Mouse (Mus musculus): ENCODE results near the gene Ung.

Gene Ung

GRCm38 (mm10) chr5:114173458-114173857, 43.3 kb downstream of the Ung start:
- no peak for DNase-seq

DNA sequence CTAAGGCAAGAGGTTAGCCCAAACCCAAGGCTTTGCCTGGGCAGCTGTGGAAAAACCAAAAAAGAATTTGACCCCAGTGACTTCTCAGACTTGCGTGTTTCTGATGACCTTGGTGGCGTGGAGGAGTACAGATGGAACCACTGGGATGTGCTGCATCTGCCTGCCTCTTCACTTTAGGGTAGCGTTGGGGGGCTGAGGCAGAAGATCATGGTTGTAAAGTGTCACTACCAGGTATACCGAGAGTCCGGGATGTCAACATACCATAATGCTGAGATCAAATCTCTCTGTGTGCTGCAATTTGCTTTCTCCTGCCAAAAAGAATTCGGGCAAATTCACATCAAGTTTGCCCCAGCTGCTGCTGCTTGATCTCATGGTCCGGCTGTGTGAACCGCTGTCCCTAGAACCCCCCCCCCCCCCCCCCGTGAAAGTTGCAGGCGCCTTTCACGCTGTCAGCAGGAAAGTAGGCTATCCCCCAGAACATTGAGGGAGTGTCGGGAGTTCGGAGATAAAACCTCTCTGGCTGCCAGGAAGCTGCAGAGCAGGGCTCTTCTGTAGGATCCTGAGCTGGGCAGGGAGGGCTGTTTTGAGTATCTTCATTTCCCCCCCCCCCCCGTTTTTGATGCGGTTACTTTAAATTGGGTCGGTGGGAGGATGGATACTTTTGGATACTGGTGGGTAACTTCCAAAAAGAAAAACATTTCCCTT, 43.8 kb downstream of the Ung start:
- DNase-seq = no peak

DNA sequence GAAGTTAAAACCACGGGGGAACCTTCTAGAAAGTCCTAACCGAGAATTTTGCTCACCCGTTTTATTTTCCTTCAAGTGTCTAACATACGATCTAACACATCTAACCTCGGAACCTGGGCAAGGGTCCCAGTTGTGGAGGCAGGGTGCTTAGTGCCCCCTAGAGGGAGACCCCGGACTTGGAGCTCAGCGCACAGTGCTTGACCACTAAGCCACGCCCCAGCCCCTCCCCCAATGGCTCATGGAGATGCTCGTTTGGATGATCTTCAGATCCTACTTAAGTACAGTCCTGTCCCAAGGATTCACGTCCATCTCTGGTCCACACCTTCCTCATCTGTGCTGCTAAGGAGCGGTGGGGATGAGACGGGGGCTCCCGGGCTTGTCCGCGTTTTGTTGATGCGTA, 44.5 kb downstream of the Ung start:
- DNase-seq = peak in 1 of 2 experiments; percentile 22

DNA sequence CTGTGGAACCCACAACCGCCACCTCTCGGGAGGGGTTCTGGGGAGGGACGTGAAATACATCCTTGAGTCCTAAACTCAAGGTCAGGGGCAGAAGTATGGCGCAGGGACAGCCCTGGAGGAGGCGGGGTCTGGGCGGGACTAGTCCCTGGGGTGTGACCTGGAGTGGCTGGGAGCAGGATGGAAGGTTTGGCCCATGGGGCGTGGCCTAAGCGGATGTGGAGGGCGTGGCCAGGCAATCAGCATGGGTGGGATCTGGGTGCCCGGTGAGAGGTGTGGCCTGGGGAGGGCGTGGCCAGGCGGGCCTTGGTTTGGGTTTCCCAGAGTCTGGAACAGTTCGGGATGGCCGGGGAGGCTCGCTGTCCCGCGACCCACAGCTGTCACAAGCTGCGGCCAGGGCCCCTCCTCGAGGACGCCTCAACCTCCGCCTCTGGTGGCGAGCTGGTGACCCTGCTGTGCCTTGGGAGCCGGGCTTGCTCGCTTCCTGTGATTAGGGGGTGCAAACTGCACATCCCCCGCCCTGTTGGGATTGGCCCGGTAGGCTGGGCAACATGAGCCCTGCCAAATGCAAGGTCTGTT, 45.5 kb downstream of the Ung start:
- DNase-seq = peak; percentile 27 to 61

DNA sequence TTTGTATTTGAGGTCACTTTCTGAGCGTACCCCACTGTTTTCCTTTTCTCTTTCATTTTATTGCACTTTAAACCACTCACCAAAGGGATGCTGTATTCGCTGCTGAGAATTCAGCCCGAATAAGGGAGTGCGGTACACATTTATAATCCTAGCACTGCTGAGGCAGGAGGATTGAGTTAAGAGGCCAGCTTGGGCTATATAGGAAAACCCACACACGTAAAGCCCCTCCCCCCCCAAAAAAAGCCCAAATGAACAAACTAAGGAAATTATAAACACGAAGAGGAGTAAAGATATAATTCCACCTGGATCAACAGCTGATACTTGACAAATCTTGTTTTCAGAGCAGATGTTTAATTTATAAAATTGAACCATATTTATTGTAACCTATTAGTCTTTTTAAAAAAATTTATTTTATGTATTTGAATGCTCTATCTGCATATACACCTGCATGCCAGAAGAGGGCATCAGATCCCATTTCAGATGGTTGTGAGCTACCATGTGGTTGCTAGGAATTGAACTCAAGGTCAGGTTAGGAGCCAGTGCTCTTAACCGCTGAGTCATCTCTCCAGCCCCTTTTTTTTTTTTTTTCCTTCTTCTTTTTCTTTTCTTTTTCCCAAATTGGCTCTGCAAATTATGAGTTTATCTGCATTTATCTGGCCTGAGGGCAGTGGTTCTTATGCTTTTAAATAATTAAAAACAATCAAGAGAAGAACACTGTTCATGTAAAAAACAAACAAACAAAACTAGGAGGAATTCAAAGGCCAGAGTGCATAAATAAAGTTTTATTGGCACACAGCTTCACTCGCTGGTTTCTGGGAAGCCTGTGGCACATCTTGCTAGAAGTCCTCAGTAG, 46.6 kb downstream of the Ung start:
- DNase-seq = no peak

DNA sequence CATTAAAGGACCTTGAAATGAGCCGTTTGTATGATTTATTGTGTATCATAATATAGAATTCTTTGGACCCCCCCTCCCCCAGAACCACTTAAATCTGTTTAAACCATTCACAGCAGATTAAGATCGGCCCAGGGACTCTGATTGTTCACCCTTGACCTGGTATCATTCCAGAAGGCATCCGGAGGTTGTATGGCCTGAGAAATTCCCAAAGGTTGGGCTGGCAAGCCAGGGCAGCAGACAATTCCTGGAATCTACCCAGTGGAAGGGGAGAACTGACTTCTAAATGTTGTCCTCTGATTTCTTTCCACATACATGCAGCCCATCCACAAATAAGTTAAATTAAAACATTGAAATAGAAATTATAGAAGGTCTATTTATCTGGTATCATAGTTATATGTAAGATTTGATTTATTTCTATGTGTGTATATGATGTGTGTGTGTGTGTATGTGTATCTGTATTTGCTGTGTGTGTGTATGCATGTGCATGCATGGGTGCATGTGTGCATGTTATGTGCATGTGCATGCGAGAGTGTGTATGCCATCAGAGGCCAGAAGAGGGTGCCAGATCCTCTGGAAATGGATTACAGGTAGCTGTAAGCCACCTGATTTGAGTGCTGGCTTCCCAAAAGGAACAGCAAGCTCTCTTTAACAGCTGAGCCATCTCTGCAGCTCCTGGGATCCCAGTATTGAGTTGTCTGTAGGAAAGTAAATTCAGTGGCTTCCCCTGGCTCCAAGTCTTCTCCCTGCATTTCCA, 48.0 kb downstream of the Ung start:
- no peak for DNase-seq

DNA sequence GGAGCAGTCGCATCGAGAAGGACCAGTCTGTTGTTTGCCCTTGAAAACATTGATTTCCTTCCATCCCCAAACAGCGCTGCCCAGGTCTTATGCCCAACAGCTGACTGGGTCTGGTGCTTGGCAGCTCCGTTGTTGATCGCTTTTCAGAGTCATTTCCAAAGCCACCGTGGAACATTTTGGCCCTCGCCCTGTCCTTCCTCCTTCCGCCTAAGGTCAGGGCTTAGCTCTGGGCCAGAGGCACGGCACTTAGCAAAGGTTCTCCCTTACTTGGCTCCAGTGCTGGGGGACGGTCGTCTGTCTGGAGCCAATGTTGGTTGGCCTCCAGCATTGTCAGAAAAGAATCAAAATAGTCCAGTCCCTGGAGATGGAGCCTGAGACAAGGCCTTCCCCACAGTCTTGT, 49.4 kb downstream of the Ung start:
- DNase-seq = no peak

DNA sequence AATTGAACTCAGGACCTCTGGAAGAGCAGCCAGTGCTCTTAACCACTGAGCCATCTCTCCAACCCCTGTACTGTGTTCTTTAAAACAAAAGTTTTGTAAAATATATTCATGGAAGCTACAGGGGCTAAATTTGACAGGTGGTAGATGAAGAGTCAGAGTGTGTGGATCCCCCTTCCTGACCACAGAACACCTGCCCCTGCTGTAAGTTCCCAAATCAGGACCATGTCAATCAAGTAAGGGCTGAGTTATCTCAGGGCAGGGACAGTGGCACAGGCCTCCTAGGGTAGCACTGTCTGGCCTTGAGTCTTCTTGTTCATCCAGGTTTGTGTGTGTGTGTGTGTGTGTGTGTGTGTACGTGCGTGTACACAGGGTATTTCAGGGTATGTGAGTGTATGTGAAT, 53.3 kb downstream of the Ung start:
- no peak for DNase-seq

DNA sequence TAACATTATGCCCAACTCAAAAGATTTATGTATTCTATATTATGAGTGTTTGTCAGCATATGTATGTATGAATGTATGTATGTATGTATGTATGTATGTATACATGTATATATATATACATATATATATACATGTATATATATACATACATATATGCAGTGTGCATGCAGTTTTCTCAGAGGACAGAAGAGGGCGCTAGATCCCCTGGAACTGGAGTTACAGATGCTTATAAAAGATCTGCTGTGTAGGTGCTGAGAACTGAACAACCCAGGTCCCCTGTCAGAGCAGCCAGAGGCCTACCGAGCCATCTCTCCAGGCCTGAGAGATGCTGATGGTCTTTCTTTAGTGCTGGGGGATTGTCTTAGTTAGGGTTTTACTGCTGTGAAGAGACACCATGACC, 56.9 kb downstream of the Ung start:
- no peak for DNase-seq
